Mouse (Mus musculus) G1E (cell line): ENCODE results near the gene Commd1. TPM values are rescaled to one million over a fixed set of nuclear protein-coding genes. Genes with fewer than 3 reads are reported as not detected.
A peak's percentile ranks its signal among the peaks of the same experiment; 100 is the strongest.

Experiments used
- ATAC-seq: 2 replicates; pipeline ENCODE4 v1.8.0; 2016; ENCODE audit warnings: mild to moderate bottlenecking; ENCODE audit not compliant: insufficient number of reproducible peaks, poor library complexity, low FRiP score, severe bottlenecking; ENCODE audit errors: extremely low read depth
- DNase-seq: peaks from one replicate; pipeline ENCODE4 v3.0.0; 2012; ENCODE audit warnings: low spot score
- H3K27me3 ChIP-seq: 2 replicates; pipeline ENCODE4 v1.6.1; 2012; ENCODE audit warnings: mild to moderate bottlenecking, low read length, inconsistent platforms; ENCODE audit not compliant: insufficient read depth
- H3K36me3 ChIP-seq: replicated peaks from 2 replicates; pipeline ENCODE3; 2012; ENCODE audit warnings: mild to moderate bottlenecking, inconsistent platforms
- H3K4me1 ChIP-seq: 2 replicates; pipeline ENCODE4 v1.6.1; 2012; ENCODE audit warnings: low read depth, low read length, inconsistent platforms, mixed read lengths; ENCODE audit not compliant: insufficient read depth
- H3K4me3 ChIP-seq: 2 replicates; pipeline ENCODE4 v1.5.1; 2012; ENCODE audit warnings: low read depth, mild to moderate bottlenecking, inconsistent platforms, low read length, moderate library complexity, mixed read lengths
- H3K9me3 ChIP-seq: replicated peaks from 2 replicates; pipeline ENCODE4 v1.6.1; 2012; ENCODE audit warnings: inconsistent platforms
- CTCF ChIP-seq: IDR thresholded peaks from 2 replicates; pipeline ENCODE4 v1.5.1; 2012; ENCODE audit warnings: low read depth, low read length, inconsistent platforms, mixed read lengths
- GATA1 ChIP-seq: IDR thresholded peaks from 2 replicates; pipeline ENCODE4 v1.6.1; 2012; ENCODE audit warnings: borderline replicate concordance, low read length, inconsistent platforms, mixed read lengths
- GATA2 ChIP-seq: IDR thresholded peaks from 2 replicates; pipeline ENCODE4 v1.6.1; 2012; ENCODE audit warnings: low read depth, low read length, inconsistent platforms, borderline replicate concordance
- POLR2AphosphoS5 ChIP-seq: IDR thresholded peaks from 2 replicates; pipeline ENCODE4 v1.6.1; 2012; ENCODE audit warnings: low read depth, low read length, inconsistent platforms; ENCODE audit not compliant: insufficient replicate concordance
- TAL1 ChIP-seq: conservative IDR thresholded peaks from 2 replicates; pipeline ENCODE4 v1.6.1; 2012; ENCODE audit warnings: low read depth, low read length, inconsistent platforms, mixed read lengths
- polyA plus RNA-seq: library from polyadenylated mRNA; stranded (reverse); fragments of >175 nt; gene quantifications from 2 replicates; pipeline ENCODE4 v1.2.3, GENCODE M21; 2012
- total RNA-seq, 2 experiments: library from RNA; stranded (forward) in 1 of 2; stranded (reverse) in 1 of 2; fragments of 200-1000 nt in 1 of 2; fragments of >200 nt in 1 of 2; fragmentation: Nextera tagmentation in 1 of 2; gene quantifications; 2 replicates each; pipeline ENCODE4 v1.2.3; 2014 to 2017

Gene Commd1
- total and polyA plus RNA-seq, 3 experiments, result 34.1 to 93.9 (median 74.4) TPM

- H3K36me3 ChIP-seq, result no peaks in the 10 kb centered on the region
- peaks cover 10% of the 10 kb centered on the region for H3K27me3 ChIP-seq
- TF ChIP-seq GATA1, result no peak
- no peak for TF ChIP-seq CTCF
- TF ChIP-seq POLR2AphosphoS5, result no peak
- TF ChIP-seq TAL1, result no peak
- TF ChIP-seq GATA2, result no peak
- H3K9me3 ChIP-seq, result no peaks in the 10 kb centered on the region
- peaks cover 9% of the 10 kb centered on the region for H3K4me1 ChIP-seq
- no peak overlapping the region for H3K4me3 ChIP-seq
- ATAC-seq (no peak), DNase-seq (no peak)
Observed at GRCm38 (mm10) chr11:22882926-22883325, 99.3 kb downstream of the Commd1 start.

- DNase-seq (no peak), ATAC-seq (no peak)
- no peaks in the 10 kb centered on the region for H3K36me3 ChIP-seq
- TF ChIP-seq CTCF (no peak), TAL1 (no peak), POLR2AphosphoS5 (no peak), GATA1 (no peak), GATA2 (no peak)
- no peaks in the 10 kb centered on the region for H3K9me3 ChIP-seq
- H3K4me1 ChIP-seq, result peaks cover 20% of the 10 kb centered on the region
- H3K4me3 ChIP-seq, result no peak overlapping the region
- peaks cover 5% of the 10 kb centered on the region; the same call in 1 of the 2 replicates for H3K27me3 ChIP-seq
Observed at GRCm38 (mm10) chr11:22880383-22881172, 101.6 kb downstream of the Commd1 start.

- ATAC-seq (no peak), DNase-seq (no peak)
- Histone ChIP-seq H3K36me3 (no peaks in the 10 kb centered on the region), H3K27me3 (peaks cover 5% of the 10 kb centered on the region; the same call in 1 of the 2 replicates), H3K9me3 (no peaks in the 10 kb centered on the region), H3K4me3 (no peak overlapping the region), H3K4me1 (peaks cover 15% of the 10 kb centered on the region)
- TF ChIP-seq CTCF (no peak), GATA1 (no peak), GATA2 (no peak), POLR2AphosphoS5 (no peak), TAL1 (no peak)
Observed at GRCm38 (mm10) chr11:22879645-22880044, 102.5 kb downstream of the Commd1 start.

DNA sequence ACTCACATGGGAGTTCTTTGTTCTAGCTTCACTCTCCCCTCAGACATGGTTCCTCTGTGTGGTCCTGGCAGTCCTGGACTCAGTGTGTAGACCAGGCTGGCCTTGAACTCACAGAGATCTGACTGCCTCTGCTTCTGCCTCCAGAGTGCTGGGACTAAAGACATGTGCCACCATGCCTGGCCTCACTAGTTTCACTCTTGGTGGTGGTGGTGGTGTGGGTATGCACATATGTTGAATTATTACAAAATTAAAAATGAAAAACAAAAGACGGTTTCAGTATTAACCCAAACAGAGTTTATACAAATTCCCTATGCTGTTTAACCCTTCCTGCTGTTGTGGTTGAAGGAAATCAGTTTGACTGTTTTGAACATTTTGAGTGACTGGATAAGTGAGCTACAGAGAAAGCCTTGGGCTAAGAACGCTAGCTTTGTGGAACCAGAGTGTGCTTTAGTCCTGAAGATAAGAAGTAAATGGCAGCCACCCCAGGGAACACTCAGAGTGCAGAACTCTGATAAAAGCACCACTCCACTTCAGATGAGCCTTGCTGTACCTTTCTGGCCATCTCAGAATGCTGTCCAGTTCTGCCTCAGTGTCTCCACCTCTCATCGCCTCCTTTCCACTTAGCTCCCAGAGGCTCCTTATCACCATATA, 105.4 kb downstream of the Commd1 start:
- Histone ChIP-seq H3K9me3 (no peaks in the 10 kb centered on the region), H3K4me1 (peaks cover 31% of the 10 kb centered on the region), H3K4me3 (no peak overlapping the region; the same call in 1 of the 2 replicates), H3K36me3 (no peaks in the 10 kb centered on the region), H3K27me3 (no peaks in the 10 kb centered on the region)
- DNase-seq, result no peak
- TF ChIP-seq GATA1 (no peak), CTCF (no peak)
- peak; percentile 28 for ATAC-seq

GRCm38 (mm10) chr11:22875279-22875678, 106.9 kb downstream of the Commd1 start:
- ATAC-seq, result no peak

GRCm38 (mm10) chr11:22874747-22875146, 107.4 kb downstream of the Commd1 start:
- no peak for TF ChIP-seq CTCF
- H3K9me3 ChIP-seq, result no peaks in the 10 kb centered on the region
- no peak for ATAC-seq
- DNase-seq, result no peak
- no peak overlapping the region for H3K4me3 ChIP-seq
- no peaks in the 10 kb centered on the region for H3K27me3 ChIP-seq
- H3K4me1 ChIP-seq, result peaks cover 40% of the 10 kb centered on the region
- H3K36me3 ChIP-seq, result no peaks in the 10 kb centered on the region

More at GRCm38 (mm10) chr11:22875279-22875678, 106.9 kb downstream of the Commd1 start:
- no peaks in the 10 kb centered on the region for H3K36me3 ChIP-seq
- no peak overlapping the region for H3K4me3 ChIP-seq
- no peaks in the 10 kb centered on the region for H3K27me3 ChIP-seq
- peaks cover 40% of the 10 kb centered on the region for H3K4me1 ChIP-seq
- TF ChIP-seq TAL1 (no peak), GATA2 (no peak), GATA1 (no peak), POLR2AphosphoS5 (no peak), CTCF (no peak)
- no peak for DNase-seq
- H3K9me3 ChIP-seq, result no peaks in the 10 kb centered on the region
